Mouse (Mus musculus) hindlimb bud, embryonic 11.5 days (tissue): ENCODE measurements around the gene Ccp110.

Source experiments
- DNase-seq: peaks from one replicate; pipeline ENCODE4 v3.0.0-alpha.2; 2012; ENCODE audit warnings: low read depth, low spot score; ENCODE audit errors: extremely low spot score

The Ccp110 gene

DNA sequence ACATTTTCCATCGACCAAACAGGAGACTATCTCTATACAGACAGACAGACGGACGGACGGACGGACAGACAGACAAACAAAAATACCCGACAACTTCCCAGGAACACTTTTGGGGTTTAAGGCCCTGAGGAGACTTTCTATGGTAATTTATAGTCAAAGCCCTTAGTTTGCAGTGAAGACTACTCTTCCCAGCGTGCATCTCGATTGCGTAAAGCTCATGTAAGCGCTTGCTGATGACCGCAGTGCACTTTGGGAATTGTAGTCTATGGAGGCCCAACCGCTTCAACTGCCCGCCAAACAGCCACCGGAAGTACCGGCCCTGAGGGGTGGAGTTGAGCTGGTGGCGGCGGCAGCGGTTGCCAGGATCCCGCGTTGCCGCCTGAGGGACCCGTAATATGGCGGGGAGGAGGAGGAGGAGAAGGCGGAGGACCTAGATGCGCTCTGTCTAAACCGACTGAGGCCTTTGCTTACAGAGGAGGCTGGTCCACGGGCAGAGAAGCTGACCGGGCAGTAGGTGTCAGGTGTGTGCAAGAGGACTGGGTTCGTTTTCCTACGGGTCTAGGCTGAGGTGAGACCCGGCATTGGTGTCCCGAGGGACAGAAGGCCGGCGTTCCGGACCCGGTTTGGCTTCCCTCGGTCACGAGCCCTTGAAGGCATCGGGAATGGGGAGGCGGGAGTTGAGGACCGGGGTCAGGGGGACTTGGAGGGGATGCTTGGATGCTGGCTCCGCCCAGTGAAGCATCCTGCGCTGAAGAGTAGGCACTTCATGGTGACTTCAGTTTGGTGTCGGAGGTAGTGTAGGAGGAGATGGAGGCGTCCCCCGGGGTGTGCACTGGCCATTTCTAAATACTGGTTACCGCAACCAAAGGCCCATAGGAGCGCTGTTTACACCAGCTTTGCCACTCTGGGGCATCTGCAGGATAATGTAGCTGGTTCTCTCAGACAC, at the start of gene Ccp110:
TSS of gene Ccp110 (plus strand) at position 325 of the 946 bp plus-strand sequence.
- peak; percentile 88 for DNase-seq

DNA sequence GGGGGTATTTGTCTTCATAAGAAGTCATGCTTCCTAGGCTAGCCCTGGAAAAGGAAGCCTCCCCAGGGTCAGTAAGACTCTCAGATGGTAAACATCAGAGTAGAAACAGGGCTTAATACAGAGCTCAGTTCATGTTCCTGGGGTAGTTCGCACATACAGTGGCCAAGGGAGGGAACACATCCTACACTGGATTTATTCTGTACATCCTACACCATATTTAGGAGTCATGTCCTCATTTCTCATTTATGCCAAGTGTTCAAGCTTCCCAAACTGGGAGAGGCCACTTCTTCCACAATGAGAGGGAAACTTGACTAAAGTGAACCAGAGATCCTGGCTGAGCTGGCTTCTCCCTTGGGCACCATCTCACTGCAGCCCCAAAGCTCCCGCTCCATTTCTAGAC, 44.6 kb upstream of the Ccp110 start:
- no peak for DNase-seq

DNA sequence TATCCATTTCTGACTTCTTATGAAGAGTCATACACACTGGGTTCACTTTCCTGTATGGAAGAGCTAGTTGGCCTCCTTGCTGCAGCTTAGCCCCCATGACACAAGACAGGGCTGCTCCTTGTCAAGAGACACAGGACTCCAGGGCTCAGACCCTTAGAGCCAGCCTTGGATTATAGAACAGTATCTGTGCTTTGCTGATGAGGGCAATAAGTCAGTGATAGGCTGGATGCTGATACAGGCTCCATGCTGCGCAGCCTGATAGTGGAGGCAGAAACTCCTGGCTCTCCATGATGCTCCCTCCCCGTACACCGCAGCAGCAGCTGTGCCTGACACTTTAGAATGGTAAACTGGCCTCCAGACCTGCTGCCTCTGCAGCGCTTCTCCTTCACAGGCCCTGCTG, 42.2 kb upstream of the Ccp110 start:
- no peak for DNase-seq

DNA sequence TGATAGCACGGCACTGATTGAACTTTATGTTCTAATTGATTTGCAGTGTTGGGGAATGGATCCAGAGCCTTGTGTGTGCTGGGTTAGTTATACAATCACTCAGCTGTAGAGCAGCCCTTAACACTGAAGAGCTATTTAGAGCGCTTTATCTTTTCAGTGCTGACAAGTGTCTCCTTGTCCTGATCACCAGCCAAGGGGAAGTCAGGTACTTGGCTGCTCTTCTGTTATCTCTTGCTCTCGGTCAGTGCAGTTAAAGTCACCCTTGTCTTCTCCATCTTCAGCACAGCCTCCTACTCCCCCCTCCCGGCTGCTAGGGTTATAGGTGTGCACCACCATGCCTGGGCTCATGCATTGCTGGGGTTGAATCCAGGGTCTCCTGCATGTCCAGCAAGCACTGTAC, 35.5 kb upstream of the Ccp110 start:
- no peak for DNase-seq

DNA sequence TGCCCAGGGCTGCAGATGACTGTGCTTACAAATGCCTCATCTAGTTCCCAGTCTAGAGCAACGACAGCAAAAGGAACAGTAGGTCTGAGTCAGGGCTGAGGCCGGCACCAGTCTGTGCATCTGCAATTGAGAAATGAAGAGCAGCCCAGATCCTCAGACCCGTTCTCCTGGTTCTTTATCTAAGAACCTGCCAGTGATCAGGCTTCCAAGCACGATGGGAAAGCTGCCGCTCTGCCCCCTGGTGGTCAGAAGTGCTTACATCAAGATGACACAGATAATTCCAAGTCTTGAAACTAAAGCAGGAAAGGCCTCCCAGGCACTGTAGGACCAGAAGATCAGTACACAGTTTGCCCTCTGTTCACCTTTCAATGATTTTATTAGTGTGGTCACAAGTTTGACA, 24.2 kb upstream of the Ccp110 start:
- DNase-seq, result peak; percentile 70

DNA sequence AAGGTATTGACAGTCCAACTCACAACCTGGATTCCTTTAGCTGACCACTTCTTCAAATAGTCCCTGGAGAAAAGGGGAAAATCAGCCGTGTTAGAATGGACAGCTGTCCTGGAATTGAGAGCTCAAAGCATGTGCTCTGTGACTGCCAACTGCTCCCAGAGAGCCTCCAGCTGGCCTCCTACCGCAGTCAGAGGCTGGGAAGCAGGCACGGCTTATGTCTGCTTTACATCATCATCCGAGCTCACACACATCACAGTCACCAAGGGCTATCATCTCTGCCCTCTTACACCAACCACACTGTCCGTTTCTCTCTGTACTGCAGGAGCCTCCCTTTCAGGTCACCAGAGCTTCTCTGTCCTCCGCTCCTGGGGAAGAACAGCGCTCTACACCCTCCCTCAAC, 23.3 kb upstream of the Ccp110 start:
- no peak for DNase-seq

DNA sequence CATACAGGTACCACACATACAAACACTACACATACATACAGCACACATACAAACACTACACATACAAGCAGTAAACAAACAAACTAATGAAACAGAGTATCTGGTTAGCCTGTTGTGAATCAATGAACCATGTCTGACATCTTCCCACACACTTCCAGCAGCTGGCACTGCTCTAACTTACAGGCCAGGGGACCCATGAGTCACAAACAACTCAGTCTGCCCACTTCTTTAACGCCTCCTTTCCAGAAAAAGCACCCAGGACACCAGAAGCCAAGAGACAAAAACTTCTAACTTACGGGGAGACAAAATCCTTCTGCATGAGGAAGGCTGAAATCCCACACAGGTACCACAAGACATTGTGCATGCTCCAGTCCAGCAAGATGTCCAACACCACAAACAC, 21.1 kb upstream of the Ccp110 start:
- DNase-seq, result no peak

DNA sequence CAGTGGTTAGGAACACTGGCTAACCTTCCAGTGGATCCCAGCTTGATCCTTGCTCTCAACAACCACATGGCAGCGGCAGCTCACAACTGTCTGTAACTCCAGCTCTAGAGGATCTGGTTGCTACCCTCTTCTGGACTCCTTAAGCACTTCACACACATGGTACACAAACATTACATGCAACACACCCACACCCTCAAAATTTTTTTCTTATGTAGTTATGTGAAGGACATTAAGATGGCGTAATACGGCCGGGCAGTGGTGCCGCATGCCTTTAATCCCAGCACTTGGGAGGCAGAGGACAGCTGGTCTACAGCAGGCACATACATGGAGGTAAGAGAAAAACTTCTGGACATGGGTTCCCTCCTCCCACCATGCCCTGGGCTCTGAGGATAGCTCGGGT, 16.2 kb upstream of the Ccp110 start:
- no peak for DNase-seq

DNA sequence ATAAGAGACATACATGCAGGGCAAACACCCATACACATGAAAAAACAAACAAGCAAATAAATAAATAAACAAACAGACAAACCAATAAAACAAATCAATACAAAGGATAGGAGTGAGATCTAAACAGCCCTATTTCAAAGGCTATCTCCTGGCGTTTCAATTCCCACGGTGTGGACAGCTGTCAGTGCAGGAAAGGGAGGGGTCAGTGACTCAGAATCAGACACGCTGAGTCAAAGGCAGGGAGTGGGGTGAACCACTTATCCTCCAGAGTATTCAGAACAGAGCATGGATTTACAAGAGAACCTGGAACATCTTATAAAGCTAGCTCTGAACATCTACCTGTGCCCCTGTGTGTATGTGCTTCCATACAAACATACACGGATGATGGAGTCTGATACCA, 15.2 kb upstream of the Ccp110 start:
- DNase-seq, result no peak

DNA sequence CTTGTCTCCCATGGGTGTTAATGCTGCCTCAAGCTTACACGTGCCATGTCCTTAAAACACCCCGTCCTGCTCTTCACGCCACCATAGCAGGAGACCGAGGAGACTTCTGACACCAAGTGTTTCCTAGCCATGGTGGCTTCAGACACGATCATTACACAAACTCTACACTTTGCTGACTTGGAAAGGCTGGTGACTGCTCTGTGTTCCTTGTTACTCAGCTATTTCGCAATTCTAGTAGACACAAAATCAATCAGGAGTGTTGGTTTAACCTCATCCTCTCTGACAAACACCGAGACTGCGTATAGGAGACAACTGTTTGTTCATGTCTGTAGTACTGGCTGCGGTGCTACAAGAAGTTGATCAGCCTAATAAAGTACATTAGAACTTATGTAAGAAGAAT, 13.5 kb upstream of the Ccp110 start:
- no peak for DNase-seq

DNA sequence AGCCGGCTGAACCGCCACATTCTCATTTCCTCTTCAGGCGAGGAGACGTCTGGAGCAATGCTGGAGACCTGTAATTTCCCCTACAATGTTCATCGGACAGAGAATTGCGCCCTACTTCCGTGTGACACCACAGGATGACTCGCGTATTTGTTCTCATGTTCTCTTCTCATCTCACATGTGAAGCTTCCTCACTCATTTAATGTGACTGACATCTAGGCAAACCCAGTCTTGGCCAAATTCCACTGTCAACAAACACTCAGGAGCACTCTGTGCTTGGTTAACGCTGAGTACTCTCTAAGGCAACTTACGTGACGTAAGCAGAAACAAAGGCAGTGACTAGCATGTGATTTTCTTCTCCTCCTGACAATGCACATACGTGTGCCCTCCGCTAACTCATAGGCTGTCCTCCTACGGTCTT, 9.2 kb upstream of the Ccp110 start:
- DNase-seq, result no peak

DNA sequence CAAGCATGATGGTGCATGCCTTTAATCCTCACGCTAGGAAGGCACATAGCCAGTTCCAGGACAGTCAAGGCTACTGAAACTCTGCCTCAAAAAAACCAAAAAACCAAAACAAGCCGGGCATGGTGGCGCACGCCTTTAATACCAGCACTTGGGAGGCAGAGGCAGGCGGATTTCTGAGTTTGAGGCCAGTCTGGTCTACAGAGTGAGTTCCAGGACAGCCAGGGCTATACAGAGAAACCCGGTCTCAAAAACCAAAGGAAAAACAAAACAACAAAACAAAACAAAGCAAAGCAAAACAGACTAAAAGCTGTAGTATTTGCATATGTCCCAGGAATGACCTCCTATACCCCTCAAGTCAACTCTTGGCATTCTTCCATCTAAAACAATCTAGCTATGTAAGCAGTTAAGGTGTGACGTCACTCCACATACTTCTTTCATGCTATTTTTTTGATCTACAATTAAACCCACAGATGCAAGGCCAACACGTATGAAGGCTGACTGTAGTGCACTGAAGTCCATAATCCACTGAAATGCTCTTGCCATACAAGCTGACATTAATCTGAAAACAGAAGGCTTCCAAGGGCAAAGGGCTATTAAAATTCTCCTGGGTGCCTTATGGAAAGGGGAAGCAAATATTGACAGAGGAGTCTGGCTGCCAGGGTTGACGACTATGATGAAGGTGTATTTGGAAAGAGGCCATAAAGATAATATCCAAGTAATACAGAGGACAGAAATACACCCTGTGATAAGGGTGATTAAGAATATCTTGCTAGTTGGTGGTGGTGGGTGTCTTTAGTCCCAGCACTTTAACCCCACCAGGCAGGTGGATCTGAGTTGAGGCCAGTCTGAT, 8.1 kb upstream of the Ccp110 start:
- no peak for DNase-seq

DNA sequence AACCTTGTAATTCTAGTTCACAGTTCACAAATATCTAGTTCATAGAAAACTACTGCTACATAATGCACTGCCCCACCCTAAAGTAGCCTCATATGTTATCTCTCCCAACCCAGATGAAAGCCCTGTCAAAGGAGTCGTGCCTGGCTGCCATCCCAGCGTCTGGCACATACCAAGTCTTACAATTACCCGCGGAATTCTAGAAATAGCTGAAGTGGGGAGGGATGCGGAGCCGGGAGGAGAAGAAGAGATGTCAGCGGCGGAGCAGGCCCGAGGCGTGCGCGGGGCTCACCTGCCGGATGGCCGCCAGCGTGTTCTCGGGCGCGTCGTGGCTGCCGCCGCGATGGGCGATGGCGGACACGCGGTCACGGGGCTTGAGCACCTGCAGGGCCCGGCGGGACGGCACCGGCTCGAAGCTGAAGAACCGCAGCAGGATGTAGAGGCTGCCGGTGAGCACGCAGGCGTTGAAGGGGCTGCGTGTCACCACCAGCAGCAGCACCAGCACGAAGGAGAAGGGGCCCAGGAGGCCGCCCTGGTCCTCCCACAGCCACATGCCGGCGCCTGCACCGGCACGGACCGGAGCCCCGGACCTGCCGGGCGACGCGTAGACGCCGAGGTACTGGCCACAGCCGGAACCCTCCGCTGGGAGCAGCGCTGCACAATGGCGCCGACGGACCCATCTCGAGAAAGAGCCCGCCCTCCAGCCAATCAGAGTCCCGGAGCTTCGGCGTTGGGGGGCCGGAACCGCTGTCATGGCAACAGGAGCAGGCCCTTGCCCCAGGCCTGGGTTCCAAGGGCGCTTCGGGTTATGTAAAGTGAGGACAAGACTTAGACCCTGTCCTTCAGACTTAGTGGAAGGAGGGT, 7.0 kb upstream of the Ccp110 start, which contains the start of gene Gde1:
TSS of gene Gde1 (minus strand) at position 678 of the 861 bp plus-strand sequence.
- DNase-seq, result peak; percentile 35

DNA sequence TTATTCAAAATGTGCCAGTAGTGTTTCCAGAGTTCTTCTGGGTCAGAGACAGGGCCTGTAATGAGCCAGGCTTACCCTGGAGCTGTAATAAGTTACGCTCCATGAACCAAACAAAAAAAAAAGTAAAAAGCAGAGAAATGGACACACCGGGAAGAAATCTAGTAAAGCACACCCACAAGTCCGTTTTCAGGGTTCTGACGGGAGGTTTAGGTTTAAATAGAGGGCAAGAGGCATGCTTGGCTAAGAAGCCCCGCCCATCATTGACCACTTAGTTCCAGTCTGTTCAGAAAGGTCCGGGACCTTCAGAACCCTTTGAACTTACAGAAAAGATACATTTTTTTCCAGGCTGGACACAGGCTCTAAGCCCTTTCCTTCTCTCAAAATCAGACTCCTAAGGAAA, 6.3 kb upstream of the Ccp110 start:
- DNase-seq, result no peak

DNA sequence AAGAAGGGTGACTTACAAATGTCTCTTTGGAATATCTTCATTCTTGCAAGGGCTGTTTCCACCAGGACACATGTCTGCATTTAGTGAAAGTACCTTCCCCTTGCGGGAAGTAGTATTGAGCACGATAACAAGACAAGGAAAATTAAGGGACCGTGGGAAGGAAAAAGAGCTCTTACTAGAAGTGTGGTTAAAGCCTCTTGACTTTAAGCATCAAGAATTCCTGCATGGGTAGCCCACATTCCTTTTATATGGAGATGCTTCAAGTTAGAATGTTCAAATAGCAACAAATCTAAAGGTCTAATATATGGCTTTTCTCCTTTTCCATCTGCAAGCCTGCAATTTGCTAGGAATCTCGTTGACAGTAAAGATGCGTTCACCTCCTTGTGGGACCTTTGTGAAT, 5.9 kb upstream of the Ccp110 start:
- no peak for DNase-seq

DNA sequence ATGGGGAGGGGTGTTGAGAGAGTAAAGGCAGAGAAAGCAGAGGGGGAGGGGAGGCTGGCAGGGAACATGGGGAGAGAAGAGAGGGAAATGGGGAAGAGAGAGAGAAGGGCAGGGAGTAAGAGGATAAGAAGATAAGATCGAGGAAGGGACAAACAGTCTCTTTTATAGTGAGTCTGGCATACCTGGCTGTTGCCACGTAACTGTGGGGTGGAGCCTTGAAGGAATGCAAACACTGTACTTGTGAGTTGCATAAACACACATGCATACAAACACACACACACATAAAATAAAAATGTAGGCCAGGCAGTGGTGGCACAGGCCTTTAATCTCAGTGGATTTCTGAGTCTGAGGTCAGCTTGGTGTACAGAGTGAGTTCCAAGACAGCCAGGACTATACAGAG, 5.1 kb upstream of the Ccp110 start:
- DNase-seq, result no peak

DNA sequence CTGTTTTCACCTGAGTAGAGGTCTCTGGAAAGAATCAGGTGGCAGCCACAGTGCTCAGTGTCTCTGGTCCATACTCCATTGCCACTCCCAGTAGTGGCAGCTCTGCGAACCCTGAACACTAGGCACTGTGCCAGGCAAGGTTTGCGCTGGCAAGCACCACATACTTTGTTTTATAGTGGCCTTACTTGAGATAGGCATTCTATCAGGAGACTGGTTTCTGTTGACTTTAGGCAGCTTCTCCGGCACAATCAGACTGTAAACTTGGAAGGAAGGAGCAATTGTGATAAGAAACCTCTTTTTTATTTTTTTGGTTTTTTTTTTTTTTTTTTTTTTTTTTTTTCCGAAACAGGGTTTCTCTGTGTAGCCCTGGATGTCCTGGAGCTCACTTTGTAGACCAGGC, 4.3 kb upstream of the Ccp110 start:
- no peak for DNase-seq

DNA sequence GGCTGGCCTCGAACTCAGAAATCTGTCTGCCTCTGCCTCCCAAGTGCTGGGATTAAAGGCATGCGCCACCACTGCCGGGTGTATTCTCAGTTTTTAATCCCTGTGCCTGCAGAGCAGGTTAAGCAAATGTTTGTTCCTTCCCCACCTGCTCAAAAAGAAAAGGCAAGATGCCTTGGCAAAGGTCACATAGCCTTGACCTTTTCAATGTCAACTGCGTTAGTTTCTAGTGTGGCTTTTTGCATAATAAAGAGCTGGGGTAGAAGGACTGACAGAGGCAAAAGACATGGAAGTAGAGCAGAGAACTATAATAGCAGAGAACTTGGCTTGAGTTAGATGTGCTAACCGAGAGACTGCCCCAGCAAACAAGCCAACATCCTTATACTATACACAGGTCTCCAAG, 1.6 kb upstream of the Ccp110 start:
- no peak for DNase-seq

DNA sequence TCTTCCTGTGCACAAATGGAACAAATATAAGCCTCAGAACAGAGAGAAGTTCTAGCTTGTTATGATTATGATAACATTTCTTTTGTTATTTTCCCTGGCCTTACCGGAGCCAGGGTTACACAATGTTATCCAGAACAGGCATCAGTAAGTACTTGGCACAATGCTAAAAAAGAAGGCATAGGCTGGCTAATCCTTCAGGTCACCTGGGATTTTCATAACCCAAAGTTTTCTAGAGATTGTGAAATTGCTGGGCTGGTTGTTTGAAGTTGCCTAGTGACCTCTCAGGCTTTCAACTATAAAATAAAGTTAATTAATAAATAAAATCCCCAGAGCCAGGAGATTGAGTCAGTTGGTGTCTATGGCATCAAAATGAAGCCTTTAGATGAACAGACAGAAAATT, 2.5 kb downstream of the Ccp110 start:
- no peak for DNase-seq

DNA sequence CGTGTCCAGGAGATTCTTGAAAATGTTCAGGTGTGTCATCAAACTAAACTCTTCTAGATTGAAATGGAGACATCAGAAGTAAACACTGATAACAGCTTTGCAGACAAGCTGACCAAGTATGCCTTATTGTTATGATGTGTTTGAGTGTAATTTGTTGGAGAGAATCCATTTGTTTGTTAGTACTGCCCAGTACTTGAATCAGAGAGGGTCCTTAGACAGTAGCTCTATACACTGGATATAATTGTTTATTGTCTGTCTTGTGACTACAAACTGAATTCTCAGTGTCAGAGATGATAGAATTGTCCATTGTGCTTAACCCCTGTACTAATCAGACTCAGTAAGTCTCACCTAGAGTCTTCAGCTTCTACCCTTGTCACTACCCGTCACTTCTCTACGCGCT, 5.7 kb downstream of the Ccp110 start:
- no peak for DNase-seq

DNA sequence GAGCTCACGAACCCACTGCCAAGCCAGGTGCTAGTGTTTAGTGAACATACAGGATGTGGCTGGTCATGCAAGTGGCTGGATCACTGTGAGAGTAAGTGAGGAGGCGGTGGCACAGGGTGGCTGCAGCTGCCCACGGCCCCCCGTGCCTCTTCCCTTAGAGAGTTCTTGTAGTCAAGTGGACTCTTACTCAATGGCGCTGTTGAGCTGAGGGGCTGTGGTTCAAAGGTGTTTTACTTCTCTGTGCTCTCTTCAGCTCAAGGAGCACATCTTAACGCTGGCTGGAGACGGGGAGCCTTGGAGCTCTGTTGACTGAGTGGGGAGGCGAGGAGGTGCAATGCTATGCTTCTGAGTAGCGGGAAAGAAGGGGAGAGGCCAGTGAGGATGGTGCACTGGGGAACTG, 11.6 kb downstream of the Ccp110 start:
- no peak for DNase-seq
